Mouse (Mus musculus): ENCODE measurements around the gene Mrpl30. TPM values are rescaled to one million over a fixed set of nuclear protein-coding genes. Genes with fewer than 3 reads are reported as not detected.

The Mrpl30 gene
- polyA plus RNA-seq (2016; fragmentation: Nextera tagmentation; extraction: Ambion mirVana), result 252 and 263 TPM in 2 replicates

DNA sequence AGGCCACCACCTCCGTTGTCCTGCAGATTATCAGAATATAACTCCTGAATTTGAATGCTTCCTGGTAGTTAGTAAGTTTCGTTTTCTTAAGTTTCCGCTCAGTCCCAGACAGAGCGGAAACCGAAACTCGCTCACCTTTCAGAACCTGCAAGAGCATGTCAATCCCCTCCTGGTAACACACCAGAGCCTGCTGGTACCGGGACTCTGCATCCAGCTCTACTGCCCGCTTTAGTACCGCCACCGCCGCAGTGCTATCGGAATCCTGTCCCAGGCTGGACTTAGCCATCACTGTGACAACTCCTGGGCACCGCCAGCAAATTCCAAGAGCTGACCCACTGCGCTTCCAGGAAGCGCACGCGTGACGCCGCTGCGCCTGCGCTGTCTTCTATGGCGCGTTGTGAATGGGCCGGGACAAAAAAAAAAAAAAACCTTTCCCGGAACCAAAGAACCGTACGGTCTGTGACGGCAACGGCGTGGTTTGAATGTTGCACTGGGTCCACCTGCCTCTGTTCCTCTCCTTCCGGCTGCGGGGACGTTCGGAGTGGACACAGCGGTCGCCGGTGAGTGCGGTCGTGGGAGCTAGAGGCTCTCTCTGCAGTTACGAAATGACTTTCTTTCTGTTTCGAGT is at the start of gene Mrpl30, which contains the start of gene Mitd1:
TSS of gene Mrpl30 (plus strand) at position 453 of the 628 bp plus-strand sequence.
TSS of gene Mitd1 (minus strand) at position 387 of the 628 bp plus-strand sequence.
- under 1% methylated on average over 41 of the region's 41 CpGs for WGBS
- H3K9me3 ChIP-seq, result no peaks in the 10 kb centered on the region
- peaks cover 20% of the 10 kb centered on the region for H3K4me1 ChIP-seq
- H3K36me3 ChIP-seq (replicated peaks), result peaks cover 15% of the 10 kb centered on the region
- no peaks in the 10 kb centered on the region for H3K27me3 ChIP-seq (ENCODE audit: poor library complexity, severe bottlenecking)
- peak; percentile 89 for DNase-seq (ENCODE audit: extremely low spot score, low spot score)
- peak within 1 kb of the TSS; percentile 74 for H3K4me3 ChIP-seq
- peak within 1 kb of the TSS; percentile 86 for H3K27ac ChIP-seq

GRCm38 (mm10) chr1:37846878-37847277 is 43.4 kb upstream of the Mrpl30 start:
- Histone ChIP-seq H3K27ac (no peak overlapping the region), H3K36me3 (replicated peaks) (no peaks in the 10 kb centered on the region), H3K9me3 (no peaks in the 10 kb centered on the region), H3K27me3 (ENCODE audit: poor library complexity, severe bottlenecking) (no peaks in the 10 kb centered on the region), H3K4me3 (no peak overlapping the region), H3K4me1 (no peaks in the 10 kb centered on the region)
- no peak for DNase-seq (ENCODE audit: extremely low spot score, low spot score)
- 85% methylated on average over 8 of the region's 8 CpGs for WGBS

- Histone ChIP-seq H3K36me3 (replicated peaks) (no peaks in the 10 kb centered on the region), H3K27me3 (ENCODE audit: poor library complexity, severe bottlenecking) (no peaks in the 10 kb centered on the region), H3K4me1 (no peaks in the 10 kb centered on the region), H3K4me3 (no peak overlapping the region), H3K9me3 (no peaks in the 10 kb centered on the region), H3K27ac (no peak overlapping the region)
- WGBS, result 71% methylated on average over 2 of the region's 2 CpGs
- no peak for DNase-seq (ENCODE audit: extremely low spot score, low spot score)
Measured at GRCm38 (mm10) chr1:37850696-37851095, 39.6 kb upstream of the Mrpl30 start.

- WGBS, result 1% methylated on average over 90 of the region's 90 CpGs
- DNase-seq (ENCODE audit: extremely low spot score, low spot score), result peak; percentile 98
- H3K4me3 ChIP-seq, result peak overlapping the region; percentile 70
- 0 out of 2 replicates have a peak, but pooled peaks cover 6% of the 10 kb centered on the region for H3K27me3 ChIP-seq (ENCODE audit: poor library complexity, severe bottlenecking)
- H3K4me1 ChIP-seq, result peaks cover 22% of the 10 kb centered on the region
- no peaks in the 10 kb centered on the region for H3K36me3 ChIP-seq (replicated peaks)
- no peaks in the 10 kb centered on the region for H3K9me3 ChIP-seq
- H3K27ac ChIP-seq, result peak overlapping the region; percentile 91
Measured at GRCm38 (mm10) chr1:37864511-37865400, 25.5 kb upstream of the Mrpl30 start.

DNA sequence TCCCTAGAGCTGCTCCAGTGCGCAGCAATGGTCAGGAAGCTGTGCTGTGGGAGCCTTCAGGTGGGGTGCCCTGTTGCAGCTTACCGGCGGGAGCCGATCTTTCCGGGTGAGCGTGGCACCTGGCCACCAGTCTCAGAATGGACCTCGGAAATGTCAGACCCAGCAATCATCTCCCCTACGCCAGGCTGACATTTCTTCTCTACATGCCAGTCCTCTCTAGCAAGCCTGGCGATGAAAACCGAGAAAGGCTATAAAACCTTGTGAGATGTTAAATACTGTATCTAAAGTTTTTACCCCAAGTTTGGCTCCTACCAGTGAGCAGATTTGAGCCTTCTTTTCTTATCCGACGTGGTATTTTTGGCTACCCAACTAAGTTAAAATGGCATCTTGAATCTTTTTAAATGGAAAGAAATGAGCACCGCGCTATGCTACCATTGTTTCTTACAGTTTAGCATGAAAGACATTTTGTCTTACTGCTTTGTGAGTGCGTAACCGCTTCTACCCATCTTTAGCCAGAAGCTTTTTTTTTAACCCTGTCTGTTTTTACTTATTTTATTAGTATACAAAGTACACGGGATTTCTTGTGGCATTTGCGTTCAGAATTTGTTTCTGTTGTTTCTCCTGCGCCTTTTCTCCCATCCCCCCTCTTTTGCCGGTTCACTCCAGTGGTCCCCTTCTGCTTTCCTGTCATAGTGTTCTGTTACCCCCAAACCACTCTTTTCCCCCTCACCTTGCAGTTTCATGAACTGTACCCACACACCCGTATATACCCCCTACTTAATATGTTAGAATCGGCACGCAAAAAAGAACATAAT is 24.7 kb upstream of the Mrpl30 start:
- peak overlapping the region; percentile 70 for H3K4me3 ChIP-seq
- H3K36me3 ChIP-seq (replicated peaks), result no peaks in the 10 kb centered on the region
- no peak for DNase-seq (ENCODE audit: extremely low spot score, low spot score)
- H3K27ac ChIP-seq, result peak overlapping the region; percentile 91
- H3K9me3 ChIP-seq, result no peaks in the 10 kb centered on the region
- peaks cover 6% of the 10 kb centered on the region; the same call in 1 of the 2 replicates for H3K27me3 ChIP-seq (ENCODE audit: poor library complexity, severe bottlenecking)
- WGBS, result 12% methylated on average over 23 of the region's 23 CpGs
- peaks cover 22% of the 10 kb centered on the region for H3K4me1 ChIP-seq

- H3K27me3 ChIP-seq (ENCODE audit: poor library complexity, severe bottlenecking), result peaks cover 6% of the 10 kb centered on the region; the same call in 1 of the 2 replicates
- peak within 1 kb of the TSS; percentile 91 for H3K27ac ChIP-seq
- H3K4me3 ChIP-seq, result peak within 1 kb of the TSS; percentile 70
- peaks cover 22% of the 10 kb centered on the region for H3K4me1 ChIP-seq
- H3K36me3 ChIP-seq (replicated peaks), result no peaks in the 10 kb centered on the region
- DNase-seq (ENCODE audit: extremely low spot score, low spot score), result no peak
- WGBS, result 89% methylated on average over 6 of the region's 6 CpGs
- no peaks in the 10 kb centered on the region for H3K9me3 ChIP-seq
Measured at GRCm38 (mm10) chr1:37866286-37866685, 24.0 kb upstream of the Mrpl30 start, which contains the start of gene Tsga10. Tsga10 (minus strand) TSS chr1:37866429.

- WGBS, result 75% methylated on average over 1 of the region's 1 CpGs
- Histone ChIP-seq H3K27me3 (ENCODE audit: poor library complexity, severe bottlenecking) (peaks cover 6% of the 10 kb centered on the region; the same call in 1 of the 2 replicates), H3K9me3 (no peaks in the 10 kb centered on the region), H3K36me3 (replicated peaks) (no peaks in the 10 kb centered on the region), H3K4me3 (no peak overlapping the region), H3K4me1 (peaks cover 28% of the 10 kb centered on the region), H3K27ac (no peak overlapping the region)
- DNase-seq (ENCODE audit: extremely low spot score, low spot score), result peak; percentile 30
Measured at GRCm38 (mm10) chr1:37867056-37867455, 23.2 kb upstream of the Mrpl30 start.

- Histone ChIP-seq H3K4me1 (peaks cover 32% of the 10 kb centered on the region), H3K4me3 (no peak overlapping the region), H3K27me3 (ENCODE audit: poor library complexity, severe bottlenecking) (peaks cover 6% of the 10 kb centered on the region; the same call in 1 of the 2 replicates), H3K27ac (no peak overlapping the region), H3K36me3 (replicated peaks) (no peaks in the 10 kb centered on the region), H3K9me3 (no peaks in the 10 kb centered on the region)
- DNase-seq (ENCODE audit: extremely low spot score, low spot score), result no peak
- 74% methylated on average over 10 of the region's 10 CpGs for WGBS
Measured at GRCm38 (mm10) chr1:37867684-37868322, 22.5 kb upstream of the Mrpl30 start.

DNA sequence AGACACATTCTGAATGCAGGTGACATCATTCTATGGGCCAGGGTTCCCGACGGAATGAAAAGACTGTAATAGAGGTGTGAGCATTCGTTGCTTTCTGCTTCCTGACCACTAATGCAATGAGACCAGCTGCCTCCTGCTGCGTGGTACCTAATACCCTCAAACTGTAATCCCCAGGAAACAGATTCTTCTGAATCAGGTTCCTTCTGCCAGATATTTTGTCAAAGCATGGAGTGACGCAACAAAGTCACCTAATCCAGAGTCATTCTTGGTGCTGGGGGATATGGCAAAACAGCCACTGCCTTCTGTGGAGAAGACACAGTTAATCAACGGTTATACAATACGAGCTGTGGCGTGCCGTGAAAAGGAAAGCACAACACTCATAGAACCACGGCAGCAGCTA is 21.6 kb upstream of the Mrpl30 start:
- 67% methylated on average over 10 of the region's 10 CpGs for WGBS
- DNase-seq (ENCODE audit: extremely low spot score, low spot score), result no peak
- Histone ChIP-seq H3K27ac (no peak overlapping the region), H3K4me3 (no peak overlapping the region), H3K27me3 (ENCODE audit: poor library complexity, severe bottlenecking) (peaks cover 6% of the 10 kb centered on the region; the same call in 1 of the 2 replicates), H3K4me1 (peaks cover 35% of the 10 kb centered on the region), H3K36me3 (replicated peaks) (no peaks in the 10 kb centered on the region), H3K9me3 (no peaks in the 10 kb centered on the region)

- H3K27me3 ChIP-seq (ENCODE audit: poor library complexity, severe bottlenecking), result peaks cover 6% of the 10 kb centered on the region; the same call in 1 of the 2 replicates
Measured at GRCm38 (mm10) chr1:37869362-37869761, 20.9 kb upstream of the Mrpl30 start.

DNA sequence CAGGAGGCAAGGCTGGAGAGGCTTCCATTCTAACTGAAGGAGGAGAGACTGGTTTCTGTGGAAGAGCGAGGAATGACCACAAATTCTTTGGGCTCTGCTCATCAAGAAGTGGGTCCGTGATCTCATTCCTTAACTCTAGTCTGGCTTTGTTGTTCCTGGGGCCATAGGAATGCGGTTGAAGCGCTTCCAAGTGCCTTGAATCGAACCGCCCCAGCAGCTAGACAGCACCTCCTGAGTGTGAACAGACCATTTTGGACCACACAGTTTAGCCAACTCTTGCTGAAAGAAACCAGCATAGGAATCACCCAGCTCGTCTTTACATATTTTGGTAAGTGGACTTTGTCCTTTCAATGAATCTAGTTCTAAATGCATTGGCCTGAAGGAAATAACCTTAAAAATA is 18.6 kb upstream of the Mrpl30 start, which contains the start of gene Lipt1:
TSS of gene Lipt1 (plus strand) at position 35 of the 400 bp plus-strand sequence.
- 9% methylated on average over 7 of the region's 7 CpGs for WGBS
- peak; percentile 29 for DNase-seq (ENCODE audit: extremely low spot score, low spot score)
- peak within 1 kb of the TSS; percentile 64 for H3K4me3 ChIP-seq
- H3K9me3 ChIP-seq, result peaks cover 9% of the 10 kb centered on the region; the same call in 1 of the 2 replicates
- H3K27ac ChIP-seq, result peak within 1 kb of the TSS; percentile 82
- H3K27me3 ChIP-seq (ENCODE audit: poor library complexity, severe bottlenecking), result peaks cover 6% of the 10 kb centered on the region; the same call in 1 of the 2 replicates
- peaks cover 26% of the 10 kb centered on the region for H3K36me3 ChIP-seq (replicated peaks)
- peaks cover 15% of the 10 kb centered on the region for H3K4me1 ChIP-seq

More at GRCm38 (mm10) chr1:37869362-37869761, 20.9 kb upstream of the Mrpl30 start:
- Histone ChIP-seq H3K4me3 (no peak overlapping the region), H3K9me3 (no peaks in the 10 kb centered on the region), H3K4me1 (peaks cover 28% of the 10 kb centered on the region), H3K27ac (no peak overlapping the region), H3K36me3 (replicated peaks) (peaks cover 4% of the 10 kb centered on the region; the same call in 1 of the 2 replicates)
- 69% methylated on average over 2 of the region's 2 CpGs for WGBS
- no peak for DNase-seq (ENCODE audit: extremely low spot score, low spot score)
